10 mouse cellular contexts compared by ENCODE assay signal in genomic region chr12:50352404-50352803, GRCm38 (mm10).
DNase-seq lines count a peak whose midpoint lies in the region; ATAC-seq and TF ChIP-seq lines count a peak whose summit lies in the region.
"Had no signal": no experiment of that assay in that cellular context is flagged by ENCODE, and none has a peak within 500 bp of the region (broad histone marks: within the 10 kb centered on the region; RNA-seq: fewer than 3 reads in every experiment).

No protein-coding gene starts in this region.

- no peaks in the 10 kb centered on the region for H3K36me3 ChIP-seq in heart, embryonic 14.5 days (ENCODE audit: control insufficient read depth, insufficient read depth, low read length)
- H3K36me3 ChIP-seq: limb, embryonic 15.5 days had no signal

- peak; percentile 85 for ATAC-seq in heart, embryonic 14.5 days (ENCODE audit: insufficient number of reproducible peaks, insufficient read depth, low FRiP score, low read depth)

- WGBS in heart, embryonic 14.5 days: 25% methylated on average over 11 of the region's 11 CpGs

- peak; percentile 3 for DNase-seq in gastrocnemius, postnatal 10 days
- DNase-seq in gastrocnemius, adult 8-10 months (ENCODE audit: low spot score in 2 of 2): no peak
- DNase-seq in brain, embryonic 14.5 days (ENCODE audit: low read depth): peak; percentile 89
- DNase-seq in left cerebral cortex, postnatal 10 days (ENCODE audit: extremely low spot score in 1 of 2, low spot score in 2 of 2): peak; percentile 43 to 54
- peak; percentile 13 for DNase-seq in retina, postnatal 7 days (ENCODE audit: low read depth, low spot score)
- no peak for DNase-seq in urinary bladder, postnatal 14 days (ENCODE audit: low spot score)
- no peak for DNase-seq in spleen, postnatal 36 days (ENCODE audit: low spot score in 2 of 2)

- peaks cover 0 to 10% of the 10 kb centered on the region in 2 experiments; a peak in 2 of 4 replicates for H3K4me1 ChIP-seq in heart, embryonic 14.5 days (ENCODE audit: control insufficient read depth in 2 of 2, insufficient read depth in 2 of 2, low read length in 2 of 2)
- H3K4me1 ChIP-seq: limb, embryonic 15.5 days had no signal

- no peak overlapping the region for H3K4me3 ChIP-seq in heart, embryonic 14.5 days (ENCODE audit: control insufficient read depth in 1 of 2, insufficient read depth in 1 of 2, low read depth in 1 of 2, low read length in 2 of 2)
- H3K4me3 ChIP-seq: limb, embryonic 15.5 days had no signal

- no peaks in the 10 kb centered on the region for H3K9me3 ChIP-seq in heart, embryonic 14.5 days (ENCODE audit: control insufficient read depth, low read length)
- H3K9me3 ChIP-seq: limb, embryonic 15.5 days had no signal

- no peak for TF ChIP-seq POLR2A in brain, embryonic 14.5 days (IDR thresholded peaks at IDR 0.05; ENCODE audit: borderline replicate concordance, extremely low read depth, insufficient read depth, insufficient read length, poor library complexity, severe bottlenecking)

- intact Hi-C loops in left cerebral cortex, postnatal 10 days (cut with DNase I): no loop called here

- no peaks in the 10 kb centered on the region for H3K27me3 ChIP-seq in heart, embryonic 14.5 days (ENCODE audit: control insufficient read depth, insufficient read depth, low read length)
- H3K27me3 ChIP-seq: CH12.LX; limb, embryonic 15.5 days had no signal

- no peak for TF ChIP-seq CTCF in brain, embryonic 14.5 days (IDR thresholded peaks at IDR 0.05; ENCODE audit: borderline replicate concordance, extremely low read depth, insufficient read depth, insufficient read length)

- peak overlapping the region; percentile 44 for H3K4me2 ChIP-seq in heart, embryonic 14.5 days (ENCODE audit: low read length)
- H3K4me2 ChIP-seq: limb, embryonic 15.5 days had no signal

- no peak overlapping the region for H3K9ac ChIP-seq in heart, embryonic 14.5 days (ENCODE audit: low read length)
- H3K9ac ChIP-seq: limb, embryonic 15.5 days had no signal

- H3K27ac ChIP-seq in heart, embryonic 14.5 days (replicated peaks in 1 of 2; ENCODE audit: control insufficient read depth in 1 of 2, insufficient read depth in 1 of 2, low read depth in 2 of 2, low read length in 2 of 2): peak overlapping the region; percentile 26 to 62; a peak in 3 of 4 replicates
- H3K27ac ChIP-seq: limb, embryonic 15.5 days had no signal

Comparison
In these comparisons a context has a peak if more than half of its experiments do, and no peak if none do; other contexts are left out.
1. DNase-seq: peak in gastrocnemius, postnatal 10 days (single experiment), brain, embryonic 14.5 days (single experiment), left cerebral cortex, postnatal 10 days (2 of 2) and retina, postnatal 7 days (single experiment); none in gastrocnemius, adult 8-10 months (0 of 2), urinary bladder, postnatal 14 days (single experiment) and spleen, postnatal 36 days (0 of 2).